Mouse (Mus musculus) adrenal gland, adult 2 months (tissue): ENCODE measurements at regions not wholly inside any gene's neighbourhood (a gene's known extent, or its start where the extent isn't known, plus 50 kb on each side); places are given as distances from the start of the nearest gene placed in this dataset.

ENCODE experiments used
- DNase-seq: peaks from one replicate; pipeline ENCODE4 v3.0.0; 2021

DNA sequence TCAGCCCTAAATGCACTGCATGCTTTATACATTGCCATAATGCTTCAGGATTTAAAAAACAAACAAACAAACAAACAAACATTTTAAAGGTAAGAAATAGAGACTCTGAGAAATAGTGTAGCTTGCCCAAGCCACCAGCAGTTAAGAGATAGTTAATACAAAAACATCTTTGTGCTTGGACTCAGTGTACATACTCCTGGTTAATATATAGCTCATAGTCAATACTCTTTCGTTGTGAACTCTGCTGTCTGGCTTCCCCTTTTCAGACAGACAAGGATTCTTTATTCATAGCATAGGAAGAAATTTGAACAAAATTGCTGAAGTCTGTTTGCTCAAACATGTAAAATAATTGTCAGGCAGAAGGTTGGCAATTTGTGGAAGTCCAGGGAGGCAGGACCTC, 69.3 kb upstream of the Fggy start:
- no peak for DNase-seq

DNA sequence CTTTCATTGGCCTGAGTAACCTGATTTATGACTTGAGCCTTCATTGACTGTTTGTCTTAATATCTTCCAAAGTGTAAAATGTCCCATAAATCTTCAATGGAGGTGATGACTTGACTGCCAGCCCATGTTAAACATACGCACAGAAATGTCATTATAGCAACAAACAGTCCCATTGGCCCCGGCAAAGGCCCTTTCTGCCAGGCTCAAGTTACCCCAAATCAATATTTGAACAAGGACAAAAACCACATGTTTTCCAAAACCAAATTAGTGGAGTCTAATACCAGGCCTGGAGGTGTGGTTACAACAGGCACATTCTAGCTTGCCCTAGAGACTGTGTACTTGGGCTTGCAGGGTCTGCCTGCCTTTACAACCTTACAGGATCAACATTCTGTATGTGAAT, 68.2 kb upstream of the Fggy start:
- no peak for DNase-seq

DNA sequence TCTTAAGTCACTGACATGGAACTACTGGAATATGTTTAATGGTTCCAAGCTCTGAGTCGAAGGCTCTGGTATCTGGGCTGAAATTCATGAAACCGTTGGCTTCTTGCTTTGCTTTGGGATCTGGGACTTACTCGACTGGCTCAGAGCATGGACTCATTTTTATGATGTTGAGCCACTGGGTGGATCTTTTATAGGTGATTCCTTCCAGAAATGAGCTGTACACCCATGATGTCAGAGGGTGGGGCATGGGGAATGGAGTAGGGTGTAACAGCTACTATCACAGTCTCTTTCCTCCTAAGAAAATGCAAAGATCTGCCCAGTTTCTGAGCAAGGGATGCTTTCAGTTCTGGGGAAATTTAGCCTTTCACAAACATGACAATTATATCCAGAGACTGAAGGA, 57.0 kb upstream of the Fggy start:
- DNase-seq = no peak

DNA sequence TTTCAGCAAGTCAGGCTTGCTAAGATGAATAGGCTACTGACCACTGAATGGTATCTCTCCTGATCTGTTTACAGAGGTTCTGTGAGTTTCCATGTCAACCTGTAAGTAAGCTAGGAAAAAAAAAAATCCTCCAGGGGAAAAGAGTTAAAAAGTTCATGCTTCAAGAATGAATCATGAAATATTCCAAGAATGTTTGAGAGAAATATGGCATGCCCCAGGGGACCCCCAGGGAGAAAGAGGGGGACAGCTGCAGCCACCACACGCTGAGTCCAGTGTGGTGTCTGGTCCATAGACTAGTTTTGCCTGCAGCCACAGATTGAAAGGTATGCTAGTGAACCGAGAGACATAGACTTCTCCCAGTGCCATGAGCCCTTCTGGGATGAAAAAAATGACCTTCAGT, 56.1 kb upstream of the Fggy start:
- no peak for DNase-seq

DNA sequence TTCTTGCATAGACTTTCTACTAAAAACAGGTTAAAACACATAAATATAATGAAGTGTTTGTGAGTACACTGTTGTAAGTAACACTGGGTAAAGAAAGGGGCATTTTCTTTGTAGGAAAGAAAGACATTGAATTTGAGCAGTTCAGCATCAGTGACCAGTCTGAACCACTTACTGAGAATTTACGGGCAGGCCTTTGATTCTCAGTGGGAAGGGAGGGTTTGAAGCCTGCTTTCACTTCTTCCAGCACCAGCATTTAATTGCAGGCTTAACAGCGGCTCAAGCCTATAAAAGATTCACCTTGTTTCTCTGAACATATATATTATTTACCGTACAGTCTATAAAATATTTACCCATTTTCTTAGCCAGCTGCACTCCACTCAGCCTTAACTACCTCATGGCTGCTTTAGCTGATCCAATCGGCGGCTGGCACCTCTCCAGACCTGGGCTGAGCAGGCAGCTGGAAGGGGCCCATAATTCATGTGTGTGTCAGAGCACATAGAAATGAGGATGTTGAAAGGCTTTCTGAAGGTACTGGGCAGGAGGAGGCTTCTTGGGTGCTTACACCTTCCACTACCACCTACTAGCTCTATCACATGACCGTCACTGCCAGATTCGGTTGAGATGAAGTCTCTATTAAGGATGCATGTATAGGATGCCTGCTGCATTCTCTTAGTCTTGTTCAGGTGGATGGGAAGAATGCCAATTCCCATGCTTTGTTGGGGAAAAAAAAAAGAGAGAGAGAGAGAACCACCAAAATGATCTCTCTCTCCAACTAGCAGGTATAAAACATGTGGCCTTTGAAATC, 50.0 kb upstream of the Fggy start:
- peak; percentile 60 for DNase-seq
